Mouse (Mus musculus): Measurements from ENCODE around the gene Pcnp.
"Not testable (repeated sequence)": the region's sequence is repeated elsewhere in the genome, so short reads cannot be mapped to it uniquely, and the experiment has no call there.

Pcnp gene

GRCm38 (mm10) chr16:55967221-55967620 lies 62.3 kb downstream of the Pcnp start:
- no peak for DNase-seq (ENCODE audit: low read depth, low spot score)

- DNase-seq (ENCODE audit: low read depth, low spot score) = peak; percentile 99
Observed at GRCm38 (mm10) chr16:55966212-55966871, 63.2 kb downstream of the Pcnp start, which contains the start of gene Rpl24. Gene Rpl24 (plus strand): TSS chr16:55966275.

- DNase-seq (ENCODE audit: low read depth, low spot score) = peak; percentile 81
Observed at GRCm38 (mm10) chr16:55964126-55964949, 65.2 kb downstream of the Pcnp start.

GRCm38 (mm10) chr16:55963068-55963467 lies 66.5 kb downstream of the Pcnp start:
- not testable (repeated sequence) for DNase-seq (ENCODE audit: low read depth, low spot score)

Measured in brain, adult 2 months (tissue).